Mouse (Mus musculus) bone marrow macrophage, adult 2 months (primary cell): ENCODE results near the gene Tmem274.

Source experiments
- CTCF ChIP-seq: IDR thresholded peaks from 2 replicates; pipeline ENCODE4 v1.5.1; 2012; ENCODE audit warnings: low read depth, mild to moderate bottlenecking, low read length, moderate library complexity
- POLR2A ChIP-seq: IDR thresholded peaks from 2 replicates; pipeline ENCODE4 v1.6.1; 2012; ENCODE audit warnings: mild to moderate bottlenecking, low read depth, low read length, borderline replicate concordance

GRCm38 (mm10) chr4:149506904-149507303 is 29.7 kb downstream of the Tmem274 start:
- no peak for TF ChIP-seq CTCF
- no peak for TF ChIP-seq POLR2A
